Mouse (Mus musculus) layer of hippocampus, postnatal 25 days (tissue): Measurements from ENCODE around the gene Tmprss13. TPM values are rescaled to one million over a fixed set of nuclear protein-coding genes. Genes with fewer than 3 reads are reported as not detected.

Source experiments
- DNase-seq, 2 experiments: peaks; one replicate each; pipeline ENCODE4 v3.0.0; 2022; ENCODE audit warnings: mixed read lengths in 2 of 2, low spot score in 1 of 2; ENCODE audit errors: extremely low spot score in 1 of 2
- total RNA-seq, 2 experiments: library from RNA; stranded (reverse); gene quantifications; 2 replicates each; pipeline ENCODE4 v1.2.3; 2021

Gene Tmprss13
- total RNA-seq, 2 experiments from 2014 or later = not detected

GRCm38 (mm10) chr9:45380411-45381251 is 61.7 kb downstream of the Tmprss13 start:
- no peak for DNase-seq

DNA sequence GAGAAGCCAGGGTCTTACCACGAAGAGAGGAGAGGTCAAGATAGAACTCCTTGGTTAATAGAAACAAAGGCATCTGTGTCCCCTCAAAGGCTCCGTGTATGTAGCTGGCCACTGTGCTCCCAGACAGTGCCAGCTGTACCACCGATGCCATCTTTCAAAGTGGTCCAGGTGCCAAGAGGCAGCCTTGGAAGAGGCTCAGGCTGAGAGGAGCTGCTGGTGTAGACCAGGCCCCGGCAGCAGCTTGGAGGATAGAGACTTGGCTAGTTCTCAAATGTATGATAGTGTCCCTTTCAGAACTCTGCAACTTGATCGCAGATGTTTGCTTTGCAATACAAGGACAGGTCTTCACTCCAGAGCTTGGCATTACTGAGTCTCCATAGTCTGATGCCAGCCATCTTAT is 63.4 kb downstream of the Tmprss13 start:
- DNase-seq = peak in 1 of 2 experiments; percentile 15

DNA sequence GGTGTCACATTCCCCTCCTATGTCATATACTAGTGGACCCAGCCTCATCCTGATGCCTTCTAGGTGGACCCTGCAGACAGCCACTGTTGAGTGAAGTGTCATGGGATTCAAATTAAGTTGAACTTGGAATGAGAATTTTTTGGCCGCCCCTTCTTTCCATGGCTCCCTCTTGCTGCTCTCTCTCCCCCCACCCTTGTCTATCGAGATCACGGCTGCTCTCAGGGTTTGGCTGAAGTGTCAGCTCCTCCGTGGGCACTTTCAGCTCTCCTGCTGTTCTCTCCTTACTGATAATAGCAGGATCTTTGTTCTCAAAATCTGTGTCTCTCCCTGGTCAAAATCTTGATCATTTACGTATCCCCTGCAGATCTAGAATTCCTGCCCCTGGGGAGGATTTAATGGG is 63.9 kb downstream of the Tmprss13 start:
- no peak for DNase-seq

GRCm38 (mm10) chr9:45383883-45384282 is 65.0 kb downstream of the Tmprss13 start:
- no peak for DNase-seq

DNA sequence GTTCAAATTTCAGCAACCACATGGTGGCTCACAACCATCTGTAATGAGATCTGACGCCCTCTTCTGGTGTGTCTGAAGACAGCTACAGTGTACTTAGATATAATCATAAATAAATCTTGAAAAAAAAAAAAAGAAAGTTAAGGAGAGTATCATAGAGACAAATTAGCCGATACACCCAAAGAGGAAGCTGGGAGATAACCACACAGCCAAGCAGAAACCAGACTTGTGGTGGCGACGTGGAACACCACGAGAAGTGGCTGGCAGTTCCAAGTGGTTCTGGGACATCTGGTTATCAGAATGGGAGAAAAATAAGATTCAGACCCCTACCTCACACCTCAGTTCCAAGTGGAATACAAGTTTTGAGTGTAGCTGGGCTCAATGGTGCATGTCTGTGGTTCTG is 67.8 kb downstream of the Tmprss13 start:
- no peak for DNase-seq

DNA sequence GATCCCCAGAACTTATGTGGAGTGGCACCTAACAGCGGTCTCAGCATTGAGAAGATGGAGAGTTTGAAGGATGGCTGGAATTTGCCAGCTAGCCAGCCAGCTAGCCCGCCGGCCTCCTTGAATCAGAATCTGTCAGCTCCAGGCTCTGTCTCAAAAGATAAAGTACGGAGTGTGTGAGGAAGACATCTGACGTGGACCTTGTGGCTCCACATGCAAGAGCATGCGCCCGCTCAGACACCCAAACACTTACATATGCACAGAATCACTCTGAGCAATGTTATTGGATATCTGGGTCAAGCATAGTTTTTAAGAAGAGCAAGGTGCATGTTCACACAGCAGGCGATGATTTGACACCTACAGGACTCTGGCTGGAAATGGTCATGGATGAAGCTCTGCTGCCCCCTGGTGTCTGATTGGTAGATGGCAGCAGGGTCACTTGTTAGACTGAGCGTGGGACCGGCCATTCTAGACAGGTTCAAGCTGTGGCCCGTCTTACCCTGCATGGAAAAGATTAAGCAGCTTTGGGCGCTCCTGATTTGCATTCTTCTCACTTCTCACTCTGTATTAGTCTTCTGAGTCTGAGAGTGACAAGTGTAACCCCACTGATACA is 69.6 kb downstream of the Tmprss13 start:
- peak; percentile 90 to 95 for DNase-seq

DNA sequence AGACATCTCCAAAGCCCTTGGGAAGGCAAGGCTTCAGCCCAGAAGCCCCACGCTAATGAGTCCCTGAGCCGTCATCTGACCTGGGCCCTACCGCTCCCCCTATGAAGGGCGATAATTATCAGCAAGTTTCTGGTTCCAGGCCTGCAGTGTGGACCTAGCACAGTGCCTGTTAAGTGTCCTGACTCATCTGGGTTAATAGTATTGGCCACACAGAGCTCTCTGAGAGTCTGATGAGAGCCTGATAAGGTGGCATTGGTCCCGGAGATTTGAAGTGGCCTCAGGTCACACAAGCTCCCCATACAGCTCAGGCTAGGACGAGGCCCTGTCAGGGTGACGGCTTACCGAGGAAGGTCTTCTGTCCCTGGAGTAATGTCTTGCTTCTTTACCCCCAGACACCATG is 70.7 kb downstream of the Tmprss13 start:
- no peak for DNase-seq

DNA sequence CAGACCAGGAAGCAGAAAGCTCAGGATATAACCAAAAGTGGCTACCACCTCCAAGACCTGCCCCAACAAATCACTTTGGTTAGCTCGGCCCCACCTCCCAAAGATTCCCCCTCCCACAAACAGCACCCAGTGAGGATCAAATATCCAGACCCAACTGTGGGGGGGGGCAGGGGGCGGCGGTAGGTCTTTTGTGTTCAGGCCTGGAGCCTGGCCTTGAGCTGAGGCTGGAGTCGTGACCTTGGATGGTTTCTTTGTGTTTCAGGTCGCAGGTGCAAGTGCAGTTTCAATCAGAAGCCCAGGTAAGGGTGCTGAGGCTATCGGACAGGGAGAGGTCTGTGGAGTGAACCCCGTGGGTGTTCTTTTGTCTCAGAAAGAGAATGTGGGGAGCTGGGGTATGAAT is 72.4 kb downstream of the Tmprss13 start:
- no peak for DNase-seq

DNA sequence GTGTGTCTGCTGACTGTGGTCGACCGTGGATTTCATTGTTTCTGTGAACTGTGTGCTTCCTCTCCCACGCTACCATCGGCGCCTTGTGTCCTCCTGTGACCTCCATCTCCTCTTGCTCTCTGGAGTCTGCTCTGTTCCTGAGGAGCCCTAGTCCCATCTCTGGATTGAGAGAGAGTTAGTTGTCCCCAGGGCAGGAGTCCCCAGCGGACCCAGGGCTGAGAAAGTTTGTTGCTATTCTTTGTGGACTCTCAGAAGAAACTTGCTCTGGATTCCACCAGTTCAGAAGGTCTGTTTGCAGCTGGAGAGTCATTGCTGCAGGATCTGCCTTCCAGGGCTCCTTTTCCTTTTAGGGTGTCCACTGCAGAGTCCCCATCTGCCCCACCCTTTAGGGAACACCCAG is 76.3 kb downstream of the Tmprss13 start:
- DNase-seq = no peak

- no peak for DNase-seq
These were observed 76.9 kb downstream of the Tmprss13 start for GRCm38 (mm10) chr9:45395796-45396195.

Other genes starting within 250 kb of the Tmprss13 start
- under 1 TPM in 1 of 2 experiments, not detected in 1; 0.32 TPM for gene Jaml, start 239.9 kb upstream of the Tmprss13 start, total RNA-seq
- gene Scn2b, start 201.3 kb upstream of the Tmprss13 start, total RNA-seq = 100 to 1,000 TPM; 243 to 261 TPM
- gene Scn4b, start 180.7 kb upstream of the Tmprss13 start, total RNA-seq = 10 to 100 TPM; 11.0 to 12.3 TPM
- gene BC049352, start 137.1 kb upstream of the Tmprss13 start, total RNA-seq = under 1 TPM; 0.47 to 0.56 TPM
- gene Tmprss4, start 115.0 kb upstream of the Tmprss13 start, total RNA-seq = not detected
- gene Il10ra, start 50.0 kb upstream of the Tmprss13 start, total RNA-seq = 1 to 10 TPM; 2.6 to 2.7 TPM
- 100 to 1,000 TPM in 1 of 2 experiments, 10 to 100 TPM in 1; 82.2 to 112 TPM for gene Fxyd6, start 51.1 kb downstream of the Tmprss13 start, total RNA-seq
- gene Fxyd2, start 80.6 kb downstream of the Tmprss13 start, total RNA-seq = 10 to 100 TPM in 1 of 2 experiments, 1 to 10 TPM in 1; 8.3 to 10.6 TPM
- gene Dscaml1, start 107.5 kb downstream of the Tmprss13 start, total RNA-seq = 10 to 100 TPM; 74.4 to 96.5 TPM